Mouse (Mus musculus): Measurements from ENCODE around the gene Tbx10. TPM values are rescaled to one million over a fixed set of nuclear protein-coding genes. Genes with fewer than 3 reads are reported as not detected.
"Not testable (repeated sequence)": the region's sequence is repeated elsewhere in the genome, so short reads cannot be mapped to it uniquely, and the experiment has no call there.

The Tbx10 gene
- polyA plus RNA-seq, 1 experiment from 2014 or later, result 0.03 TPM

DNA sequence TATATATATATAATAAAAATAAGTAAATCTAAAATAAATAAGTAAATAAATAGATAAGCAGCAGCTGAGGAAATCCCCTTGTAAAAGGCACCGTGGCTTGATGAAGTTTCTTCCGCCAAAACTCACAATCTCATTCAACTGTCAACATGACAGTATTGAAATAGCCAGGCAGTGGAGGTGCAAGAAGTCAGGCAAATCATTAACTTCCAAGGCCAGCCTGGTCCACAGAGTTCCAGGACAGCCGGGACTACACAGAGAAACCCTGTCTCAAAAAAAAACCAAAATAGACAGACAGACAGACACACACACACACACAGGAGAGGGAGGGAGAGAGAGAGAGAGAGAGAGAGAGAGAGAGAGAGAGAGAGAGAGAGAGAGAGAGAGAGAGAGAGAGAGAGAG, 40.7 kb downstream of the Tbx10 start:
- ChIA-PET CTCF (interaction anchor here (1.0 to 2.6 kb wide), 5 partner anchors 11 to 20 kb away, joined by 3 to 8 read pairs (median 3); partner anchors contain the start of gene Gstp2), POLR2A (no interaction called here)
- in situ Hi-C loops (cut with MboI; ENCODE audit: low pct_unique_long_range_greater_than_20kb), result no loop called here
- TF ChIP-seq CTCF (IDR thresholded peaks at IDR 0.05), result no peak
- H3K27me3 ChIP-seq, result no peaks in the 10 kb centered on the region
- no peak for DNase-seq (ENCODE audit: low read depth, low spot score)
- no peak for ATAC-seq

DNA sequence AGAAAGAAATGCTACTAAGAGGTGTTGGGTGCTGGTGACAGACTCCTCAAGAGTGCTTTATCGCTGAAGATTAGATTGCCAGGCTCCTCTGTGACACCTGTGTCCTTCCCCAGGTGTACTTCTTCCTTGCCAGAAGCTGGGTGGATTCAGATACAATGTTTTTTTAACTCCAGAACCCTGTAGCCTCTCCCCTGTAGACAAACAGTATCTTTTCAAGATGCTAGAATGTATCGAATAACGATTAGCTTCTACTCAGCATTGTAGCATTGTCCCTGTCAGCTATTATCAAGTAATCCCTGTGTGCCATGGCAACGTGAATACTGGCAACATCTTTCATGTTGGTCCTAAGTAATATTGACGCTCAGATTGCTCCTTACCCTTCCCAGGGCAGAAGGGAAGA, 41.2 kb downstream of the Tbx10 start:
- CTCF ChIA-PET, result interaction anchor here (1.0 to 2.6 kb wide), 5 partner anchors 10 to 20 kb away, joined by 3 to 8 read pairs (median 3); partner anchors contain the start of gene Gstp2
- no peak for TF ChIP-seq CTCF (IDR thresholded peaks at IDR 0.05)
- no peak for DNase-seq (ENCODE audit: low read depth, low spot score)
- no peaks in the 10 kb centered on the region for H3K27me3 ChIP-seq
- in situ Hi-C loops (cut with MboI; ENCODE audit: low pct_unique_long_range_greater_than_20kb), result no loop called here
- ATAC-seq, result no peak
- POLR2A ChIA-PET, result interaction anchor here (0.6 kb wide), 2 partner anchors 13 to 157 kb away, joined by 3 to 4 read pairs; no protein-coding TSS in a partner anchor

DNA sequence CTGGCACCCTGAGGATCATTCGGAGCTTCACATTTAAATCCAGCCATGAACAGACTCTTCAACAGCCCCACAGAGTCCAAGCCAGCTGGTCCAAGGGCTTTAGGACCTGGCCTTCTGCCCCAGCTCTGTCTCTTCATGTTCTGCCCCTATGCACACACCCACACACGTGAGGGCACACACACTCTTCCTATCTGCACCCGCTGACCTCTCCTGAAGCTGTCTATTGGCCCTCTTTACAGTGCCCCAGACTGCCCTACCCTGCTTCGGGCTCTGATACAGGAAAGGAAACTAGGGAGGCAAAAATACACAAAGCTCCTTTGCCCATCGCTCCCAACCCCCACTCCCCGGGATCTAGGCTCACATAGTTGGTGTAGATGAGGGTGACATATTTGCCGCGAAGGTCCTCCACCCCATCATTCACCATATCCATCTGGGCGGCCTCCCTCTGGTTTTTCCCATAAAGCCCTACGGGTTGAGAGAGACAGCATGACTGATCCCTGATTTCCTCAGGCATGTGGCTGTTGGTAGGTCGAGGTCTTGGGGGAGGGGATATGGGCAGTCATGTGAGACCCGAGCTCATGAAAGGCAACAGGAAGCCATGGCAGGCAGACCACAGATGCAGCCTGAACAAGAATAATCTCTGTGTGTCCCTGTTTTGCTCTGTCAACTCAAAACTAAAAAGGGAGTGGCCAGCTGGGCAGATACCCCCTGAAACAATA, 43.9 kb downstream of the Tbx10 start:
- ATAC-seq (no peak), DNase-seq (ENCODE audit: low read depth, low spot score) (no peak)
- POLR2A ChIA-PET, result interaction anchor here (0.5 to 1.1 kb wide), 5 partner anchors 9 to 279 kb away, joined by 3 read pairs; no protein-coding TSS in a partner anchor
- no peaks in the 10 kb centered on the region for H3K27me3 ChIP-seq
- CTCF ChIA-PET, result interaction anchor here (0.9 to 1.6 kb wide), 5 partner anchors 9 to 172 kb away, joined by 3 to 7 read pairs (median 4); partner anchors contain the start of gene Gstp2
- in situ Hi-C loops (cut with MboI; ENCODE audit: low pct_unique_long_range_greater_than_20kb), result no loop called here
- TF ChIP-seq CTCF (IDR thresholded peaks at IDR 0.05), result no peak

DNA sequence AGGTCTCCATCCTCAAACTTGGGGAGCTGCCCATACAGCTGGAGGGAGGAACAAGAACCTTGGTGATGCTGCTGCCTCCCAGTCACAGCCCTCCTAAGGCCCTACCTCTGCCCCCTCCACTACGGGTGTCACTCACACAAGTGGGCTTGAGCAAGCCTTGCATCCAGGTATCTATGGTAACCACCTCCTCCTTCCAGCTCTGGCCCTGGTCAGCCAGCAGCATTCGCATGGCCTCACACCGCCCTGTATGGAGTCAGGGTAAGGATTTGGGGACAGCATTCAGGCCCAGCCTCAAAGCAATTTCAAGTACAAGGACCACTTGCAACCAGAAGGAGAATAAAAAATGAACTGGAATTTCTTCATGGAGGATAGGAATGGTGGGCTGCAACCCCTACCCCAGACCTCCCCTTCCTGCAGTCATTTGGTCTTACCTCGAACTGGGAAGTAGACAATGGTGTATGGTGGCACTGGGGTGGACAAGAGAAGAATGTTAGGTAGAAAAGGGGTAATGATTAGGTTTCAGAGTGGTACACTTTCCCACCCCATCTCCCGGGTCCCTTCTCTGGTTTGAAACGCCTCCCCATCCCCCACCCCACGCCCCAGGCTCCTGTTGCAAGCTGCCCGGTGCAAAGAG, 44.7 kb downstream of the Tbx10 start:
- ChIA-PET POLR2A (interaction anchor here (0.6 to 1.2 kb wide), 2 partner anchors 9 to 187 kb away, joined by 3 to 6 read pairs; partner anchors contain the start of gene Gstp2), CTCF (interaction anchor here (0.7 to 1.5 kb wide), 3 partner anchors 15 to 24 kb away, joined by 3 to 9 read pairs (median 4); partner anchors contain the start of gene Ndufv1)
- H3K27me3 ChIP-seq; ATAC-seq; DNase-seq (ENCODE audit: low read depth, low spot score); in situ Hi-C loops (cut with MboI; ENCODE audit: low pct_unique_long_range_greater_than_20kb): not testable (repeated sequence)

DNA sequence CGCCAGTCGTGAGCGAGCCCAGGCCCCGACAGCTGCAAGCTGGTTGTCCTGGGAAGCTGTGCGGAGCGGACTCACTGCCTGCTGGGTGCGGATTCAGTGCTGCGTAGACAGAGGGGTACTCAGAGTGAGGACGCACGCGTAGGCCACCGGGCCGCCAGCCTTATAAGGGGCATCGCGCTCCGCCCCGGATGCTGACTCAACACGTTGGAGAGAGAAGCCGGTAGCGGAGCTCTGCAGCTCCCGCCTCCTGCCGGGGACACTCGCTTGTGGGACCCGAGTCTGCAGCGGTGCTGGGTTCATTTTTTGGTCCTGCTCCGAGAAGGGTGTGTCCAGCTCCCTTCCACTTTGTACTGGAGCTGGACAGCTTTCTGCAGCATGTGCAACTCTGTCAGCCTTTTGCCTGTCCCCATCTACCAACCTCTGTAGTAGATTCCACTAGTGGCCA, 45.3 kb downstream of the Tbx10 start, which contains the start of gene Gstp1:
Gene Gstp1, minus strand, starts transcription at position 198 of the 445 bp plus-strand sequence.
- no peaks in the 10 kb centered on the region for H3K27me3 ChIP-seq
- ChIA-PET POLR2A (interaction anchor here (0.6 to 1.2 kb wide), 3 partner anchors 8 to 187 kb away, joined by 3 to 6 read pairs (median 3); partner anchors contain the start of gene Gstp2), CTCF (interaction anchor here (0.7 to 1.5 kb wide), 4 partner anchors 10 to 25 kb away, joined by 3 to 9 read pairs (median 4); partner anchors contain the start of gene Ndufv1)
- ATAC-seq (peak; percentile 72), DNase-seq (ENCODE audit: low read depth, low spot score) (no peak)
- in situ Hi-C loops (cut with MboI; ENCODE audit: low pct_unique_long_range_greater_than_20kb), result no loop called here
- TF ChIP-seq CTCF (IDR thresholded peaks at IDR 0.05), result no peak

DNA sequence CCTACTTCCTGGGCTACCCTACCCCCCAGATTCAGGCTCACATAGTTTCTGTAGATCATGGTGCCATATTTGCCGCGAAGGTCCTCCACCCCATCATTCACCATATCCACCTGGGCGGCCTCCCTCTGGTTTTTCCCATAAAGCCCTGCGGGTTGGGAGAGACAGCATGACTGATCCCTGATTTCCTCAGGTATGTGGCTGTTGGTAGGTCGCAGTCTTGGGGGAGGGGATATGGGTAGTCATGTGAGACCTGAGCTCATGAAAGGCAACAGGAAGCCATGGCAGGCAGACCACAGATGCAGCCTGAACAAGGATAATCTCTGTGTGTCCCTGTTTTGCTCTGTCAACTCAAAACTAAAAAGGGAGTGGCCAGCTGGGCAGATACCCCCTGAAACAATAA, 48.4 kb downstream of the Tbx10 start:
- CTCF ChIA-PET; ATAC-seq; POLR2A ChIA-PET; H3K27me3 ChIP-seq; in situ Hi-C loops (cut with MboI; ENCODE audit: low pct_unique_long_range_greater_than_20kb); DNase-seq (ENCODE audit: low read depth, low spot score): not testable (repeated sequence)

DNA sequence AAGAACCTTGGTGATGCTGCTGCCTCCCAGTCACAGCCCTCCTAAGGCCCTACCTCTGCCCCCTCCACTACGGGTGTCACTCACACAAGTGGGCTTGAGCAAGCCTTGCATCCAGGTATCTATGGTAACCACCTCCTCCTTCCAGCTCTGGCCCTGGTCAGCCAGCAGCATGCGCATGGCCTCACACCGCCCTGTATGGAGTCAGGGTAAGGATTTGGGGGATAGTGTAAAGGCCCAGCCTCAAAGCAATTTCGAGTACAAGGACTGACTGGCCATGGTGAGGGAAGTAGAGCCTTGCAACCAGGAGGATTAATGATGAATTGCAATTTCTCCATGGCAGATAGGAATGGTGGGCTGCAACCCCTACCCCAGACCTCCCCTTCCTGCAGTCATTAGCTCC, 48.9 kb downstream of the Tbx10 start:
- DNase-seq (ENCODE audit: low read depth, low spot score); ATAC-seq; POLR2A ChIA-PET; H3K27me3 ChIP-seq; in situ Hi-C loops (cut with MboI; ENCODE audit: low pct_unique_long_range_greater_than_20kb): not testable (repeated sequence)
- CTCF ChIA-PET, result interaction anchor here (0.8 kb wide), 1 partner anchor 11 kb away, joined by 3 read pairs; no protein-coding TSS in a partner anchor

DNA sequence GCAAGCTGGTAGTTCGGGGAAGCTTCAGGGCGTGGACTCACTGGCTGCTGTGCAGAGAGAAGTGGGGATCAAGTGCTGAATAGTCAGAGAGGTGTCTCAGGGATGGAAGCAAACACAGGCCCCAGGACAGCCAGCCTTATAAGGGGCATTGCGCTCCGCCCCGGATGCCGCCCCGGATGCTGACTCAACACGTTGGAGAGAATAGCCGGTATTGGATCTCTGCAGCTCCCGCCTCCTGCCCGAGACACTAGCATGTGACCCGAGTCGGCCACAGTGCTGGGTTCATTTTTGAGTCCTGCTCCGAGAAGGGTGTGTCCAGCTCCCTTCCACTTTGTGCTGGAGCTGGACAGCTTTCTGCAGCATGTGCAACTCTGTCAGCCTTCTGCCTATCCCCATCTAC, 49.6 kb downstream of the Tbx10 start:
- ATAC-seq (no peak), DNase-seq (ENCODE audit: low read depth, low spot score) (no peak)
- CTCF ChIA-PET, result interaction anchor here (0.8 to 1.5 kb wide), 3 partner anchors 10 to 45 kb away, joined by 3 to 7 read pairs (median 3); no protein-coding TSS in a partner anchor
- POLR2A ChIA-PET, result no interaction called here
- in situ Hi-C loops (cut with MboI; ENCODE audit: low pct_unique_long_range_greater_than_20kb), result no loop called here
- no peaks in the 10 kb centered on the region for H3K27me3 ChIP-seq
- no peak for TF ChIP-seq CTCF (IDR thresholded peaks at IDR 0.05)

DNA sequence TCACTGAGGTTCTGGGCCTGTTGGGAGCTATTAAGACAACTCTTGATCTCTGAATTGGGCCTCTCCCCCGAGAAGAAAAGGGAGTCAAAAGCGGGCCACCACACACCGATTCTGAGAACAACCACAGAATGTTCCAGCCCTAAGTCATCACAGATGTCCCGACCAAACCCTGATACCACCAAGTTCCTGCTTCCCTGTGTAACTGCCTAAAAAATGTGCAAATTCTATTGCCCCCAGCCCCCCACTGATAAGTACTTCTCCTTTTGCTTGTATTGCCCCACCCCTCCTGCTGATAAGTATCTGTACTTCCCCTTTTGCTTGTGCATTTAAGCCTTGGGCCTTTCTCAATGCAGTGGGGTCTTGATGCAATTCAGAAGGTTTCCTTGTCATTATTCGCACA, 51.6 kb downstream of the Tbx10 start:
- in situ Hi-C loops (cut with MboI; ENCODE audit: low pct_unique_long_range_greater_than_20kb); DNase-seq (ENCODE audit: low read depth, low spot score); ATAC-seq; H3K27me3 ChIP-seq: not testable (repeated sequence)
- CTCF ChIA-PET, result interaction anchor here (1.0 kb wide), 1 partner anchor 10 kb away, joined by 3 read pairs; no protein-coding TSS in a partner anchor
- POLR2A ChIA-PET, result interaction anchor here (0.6 to 0.7 kb wide), 2 partner anchors 16 to 17 kb away, joined by 3 to 7 read pairs; no protein-coding TSS in a partner anchor
